Mouse (Mus musculus) sigmoid colon, adult 10 weeks (tissue): ENCODE results near the gene Cd1d1. TPM values are rescaled to one million over a fixed set of nuclear protein-coding genes. Genes with fewer than 3 reads are reported as not detected.

Experiments used
- polyA plus RNA-seq: library from polyadenylated mRNA; stranded (reverse); fragments of 350-450 nt; fragmentation: Illumina TruSeq; extraction: RNeasy Lipid Tissue Mini Kit (QIAGEN cat#74804); gene quantifications from one replicate; pipeline ENCODE4 v1.2.3, GENCODE M21; 2014; ENCODE audit warnings: low read depth, low replicate concordance

The Cd1d1 gene
- polyA plus RNA-seq: 28.0 TPM

DNA sequence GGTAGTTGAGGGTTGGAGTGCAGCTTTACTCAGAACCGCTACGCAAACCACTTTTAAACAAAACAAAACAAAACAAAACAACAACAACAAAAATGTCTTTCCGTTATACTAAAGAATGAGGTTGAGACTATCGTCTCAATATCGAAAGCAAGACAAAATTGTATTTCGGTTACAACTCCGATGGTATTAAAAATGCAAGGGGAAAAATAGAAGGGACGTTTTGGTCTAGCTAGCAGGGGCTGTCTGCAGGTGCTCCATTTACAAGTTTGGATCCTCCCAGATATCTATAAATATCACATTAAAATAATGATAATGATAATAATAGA is at the start of gene Cd1d1:
Gene Cd1d1, minus strand, starts transcription at position 27 of the 326 bp plus-strand sequence.

Other genes with a start within 250 kb of the Cd1d1 start
- 2.8 TPM for gene Dclk2, start 78.6 kb downstream of the Cd1d1 start, polyA plus RNA-seq
- 2.7 TPM for gene Kirrel, start 175.3 kb upstream of the Cd1d1 start, polyA plus RNA-seq